Mouse (Mus musculus): Measurements from ENCODE around the gene Eomes.
A peak's percentile ranks its signal among the peaks of the same experiment; 100 is the strongest.

Eomes gene

GRCm38 (mm10) chr9:118488138-118488895, 10.3 kb downstream of the Eomes start:
- peak; percentile 67 for DNase-seq (ENCODE audit: low spot score)

DNA sequence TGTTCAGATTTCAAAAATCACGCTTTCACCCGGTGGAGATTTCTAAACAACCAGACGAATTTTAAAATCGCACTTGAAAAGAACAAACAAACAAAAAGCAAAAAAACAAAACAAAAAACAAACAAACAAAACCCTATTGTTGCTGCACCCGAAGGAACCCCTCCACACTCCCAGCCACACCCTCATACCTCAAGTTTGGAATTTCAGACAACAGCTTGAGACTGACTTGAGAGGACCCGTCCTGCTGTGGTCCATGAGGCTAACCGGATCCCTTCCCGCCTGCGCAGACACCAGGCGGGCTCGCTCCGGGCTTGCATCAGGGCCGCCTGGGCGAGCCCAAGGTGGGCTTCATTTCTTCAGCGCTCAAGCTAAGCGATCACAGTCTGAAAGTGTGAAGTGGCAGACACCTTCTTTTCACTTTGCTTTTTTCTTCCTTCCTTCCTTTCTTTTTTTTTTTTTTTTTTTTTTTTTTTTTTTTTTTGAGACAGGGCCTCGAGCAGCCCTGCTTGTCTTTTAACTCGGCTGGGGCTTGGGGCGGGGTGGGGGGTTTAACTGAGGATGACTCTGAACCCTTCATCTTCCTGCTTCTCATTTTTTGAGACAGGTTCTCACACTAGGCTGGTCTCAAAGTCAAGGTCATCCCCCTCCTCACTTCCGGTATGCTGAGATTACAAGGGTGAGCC, 11.0 kb downstream of the Eomes start:
- DNase-seq (ENCODE audit: low spot score): no peak

- DNase-seq (ENCODE audit: low spot score): peak; percentile 82
These were observed 11.6 kb downstream of the Eomes start for GRCm38 (mm10) chr9:118489579-118490019.

GRCm38 (mm10) chr9:118491195-118491594, 13.2 kb downstream of the Eomes start:
- DNase-seq (ENCODE audit: low spot score): no peak

DNA sequence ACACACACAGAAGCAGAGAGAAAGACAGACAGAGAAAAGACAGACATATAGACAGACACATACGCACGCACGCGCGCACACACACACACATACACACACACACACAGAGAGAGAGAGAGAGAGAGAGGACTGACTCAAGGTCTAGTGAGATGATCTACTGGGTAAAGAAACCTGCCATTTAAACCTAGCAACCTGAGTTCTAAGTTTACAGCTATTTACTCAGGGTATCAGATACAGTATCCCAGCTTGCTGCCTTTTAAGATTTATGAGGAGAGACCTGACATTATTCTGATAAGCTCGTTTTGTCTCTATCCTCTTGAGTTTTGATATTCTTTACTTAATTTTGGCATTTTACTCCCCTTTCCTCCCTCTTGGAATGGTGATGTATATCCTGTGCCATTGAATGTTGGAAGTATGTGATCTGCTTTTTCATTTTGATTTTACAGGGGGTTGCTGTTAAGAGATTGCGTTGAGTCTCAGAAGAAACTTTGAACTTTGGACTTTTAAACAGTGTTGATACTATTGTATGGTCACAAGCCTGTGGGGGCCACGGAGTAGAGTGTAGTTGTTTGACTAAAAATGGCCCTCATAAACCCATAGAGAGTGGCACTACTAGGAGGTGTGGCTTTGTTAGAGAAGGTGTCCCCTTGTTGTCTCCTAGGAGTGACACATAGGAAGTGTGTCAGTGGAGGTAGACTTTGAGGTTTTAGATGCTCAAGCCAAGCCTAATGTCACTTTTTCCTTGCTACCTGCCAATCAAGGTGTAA, 15.1 kb downstream of the Eomes start:
- DNase-seq (ENCODE audit: low spot score): no peak

GRCm38 (mm10) chr9:118494106-118494505, 16.1 kb downstream of the Eomes start:
- DNase-seq (ENCODE audit: low spot score): no peak

GRCm38 (mm10) chr9:118495933-118496332, 17.9 kb downstream of the Eomes start:
- no peak for DNase-seq (ENCODE audit: low spot score)

DNA sequence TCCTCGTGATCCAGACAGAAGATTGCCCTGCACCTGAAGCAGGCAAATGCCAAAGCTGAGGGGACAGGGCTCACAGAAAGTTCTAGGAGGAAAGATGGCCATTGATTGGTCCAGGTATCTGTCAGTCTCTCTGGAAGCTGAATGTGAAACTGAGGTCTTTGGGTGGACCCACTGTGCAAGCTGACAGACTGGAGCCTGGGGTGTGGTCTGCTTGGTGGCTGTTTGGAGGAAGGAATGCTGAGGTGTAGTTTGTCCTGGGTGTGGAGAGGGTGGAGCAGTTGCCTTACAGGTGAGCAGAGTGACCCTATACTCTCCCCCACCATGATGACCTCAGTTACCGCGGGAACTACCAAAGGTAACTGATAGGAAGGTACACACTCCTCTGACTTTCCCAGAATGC, 18.9 kb downstream of the Eomes start:
- no peak for DNase-seq (ENCODE audit: low spot score)

GRCm38 (mm10) chr9:118498061-118498460, 20.0 kb downstream of the Eomes start:
- DNase-seq (ENCODE audit: low spot score): no peak

DNA sequence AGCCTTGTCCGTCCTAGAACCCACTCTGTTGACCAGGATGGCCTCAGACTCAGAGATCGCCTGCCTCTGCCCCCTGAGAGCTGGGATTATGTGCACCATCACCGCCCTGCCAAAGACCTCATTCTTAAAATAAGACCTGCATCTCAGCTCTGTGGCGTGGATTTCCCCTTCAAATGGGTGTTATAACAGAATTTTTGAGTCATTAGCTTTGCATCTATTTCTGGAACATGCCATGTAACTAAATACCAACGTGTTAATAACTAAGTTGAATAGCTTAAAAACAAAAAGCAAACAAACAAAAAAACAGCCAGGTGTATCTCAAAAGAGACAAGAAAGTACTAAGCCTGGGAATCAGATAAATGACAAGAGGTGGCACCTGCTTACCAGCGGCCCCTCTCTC, 23.0 kb downstream of the Eomes start:
- DNase-seq (ENCODE audit: low spot score): no peak

- no peak for DNase-seq (ENCODE audit: low spot score)
These were observed 26.6 kb downstream of the Eomes start for GRCm38 (mm10) chr9:118504656-118505055.

DNA sequence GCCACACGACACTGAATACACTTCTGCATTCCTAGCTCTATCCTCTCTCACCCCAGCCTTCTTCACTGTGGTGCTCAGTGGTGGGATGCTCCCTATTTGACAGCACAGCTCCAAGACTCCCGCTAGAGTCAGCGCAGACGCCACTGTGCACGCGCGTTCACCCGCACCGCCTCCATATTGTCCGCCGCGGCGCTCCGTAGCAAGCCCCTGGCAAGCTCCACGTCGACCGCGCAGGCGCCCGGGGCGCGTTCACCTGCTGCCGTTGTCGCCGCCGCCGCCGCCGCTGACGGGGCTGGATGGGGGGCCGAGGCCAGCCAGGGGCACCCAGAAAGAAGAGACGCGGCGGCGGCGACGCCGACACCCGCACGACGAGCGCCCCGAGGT, 28.0 kb downstream of the Eomes start, which contains the start of gene Golga4:
Golga4 (plus strand) TSS at position 248 of the 384 bp plus-strand sequence.
- DNase-seq (ENCODE audit: low spot score): peak; percentile 93

DNA sequence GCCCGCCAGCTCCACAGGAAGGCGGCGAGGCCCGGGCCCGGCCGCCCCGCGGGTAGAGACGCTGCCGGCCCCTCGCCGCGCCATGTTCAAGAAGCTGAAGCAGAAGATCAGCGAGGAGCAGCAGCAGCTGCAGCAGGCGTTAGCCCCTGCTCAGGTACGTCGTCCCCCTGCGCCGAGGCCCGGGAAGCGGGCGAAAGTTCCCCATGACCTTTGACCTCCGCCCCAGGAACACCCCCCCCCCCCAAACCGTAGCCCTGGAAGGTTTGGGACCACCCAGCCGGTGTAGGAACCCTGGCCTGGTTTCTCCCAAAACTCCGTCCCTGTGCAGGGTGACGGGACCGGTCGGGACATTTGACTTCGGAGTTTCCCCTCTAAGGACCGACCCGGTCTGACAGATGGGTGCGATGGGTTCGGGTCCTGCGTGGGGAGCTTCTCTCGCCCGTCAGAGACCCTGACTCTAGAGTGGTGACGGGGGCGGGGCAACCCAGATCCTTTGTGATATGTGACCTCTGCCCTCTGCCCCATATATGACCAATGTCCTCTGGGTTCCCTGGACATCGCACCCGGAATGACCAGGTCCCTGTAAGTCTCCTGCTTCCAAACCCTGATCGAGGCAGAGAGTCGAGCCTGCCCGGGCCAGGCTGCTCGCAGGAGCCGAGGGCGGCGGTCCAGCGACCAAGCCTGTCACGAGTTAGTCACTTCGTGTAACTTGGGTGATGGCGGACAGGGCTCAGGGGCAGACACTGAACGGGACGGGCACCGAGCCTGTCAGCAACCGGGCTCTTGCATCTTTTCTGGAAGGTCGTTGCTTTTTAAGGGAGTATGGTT, 28.6 kb downstream of the Eomes start:
- DNase-seq (ENCODE audit: low spot score): peak; percentile 64

- DNase-seq (ENCODE audit: low spot score): no peak
These were observed 29.5 kb downstream of the Eomes start for GRCm38 (mm10) chr9:118507552-118507951.

GRCm38 (mm10) chr9:118508601-118509000, 30.6 kb downstream of the Eomes start:
- no peak for DNase-seq (ENCODE audit: low spot score)

DNA sequence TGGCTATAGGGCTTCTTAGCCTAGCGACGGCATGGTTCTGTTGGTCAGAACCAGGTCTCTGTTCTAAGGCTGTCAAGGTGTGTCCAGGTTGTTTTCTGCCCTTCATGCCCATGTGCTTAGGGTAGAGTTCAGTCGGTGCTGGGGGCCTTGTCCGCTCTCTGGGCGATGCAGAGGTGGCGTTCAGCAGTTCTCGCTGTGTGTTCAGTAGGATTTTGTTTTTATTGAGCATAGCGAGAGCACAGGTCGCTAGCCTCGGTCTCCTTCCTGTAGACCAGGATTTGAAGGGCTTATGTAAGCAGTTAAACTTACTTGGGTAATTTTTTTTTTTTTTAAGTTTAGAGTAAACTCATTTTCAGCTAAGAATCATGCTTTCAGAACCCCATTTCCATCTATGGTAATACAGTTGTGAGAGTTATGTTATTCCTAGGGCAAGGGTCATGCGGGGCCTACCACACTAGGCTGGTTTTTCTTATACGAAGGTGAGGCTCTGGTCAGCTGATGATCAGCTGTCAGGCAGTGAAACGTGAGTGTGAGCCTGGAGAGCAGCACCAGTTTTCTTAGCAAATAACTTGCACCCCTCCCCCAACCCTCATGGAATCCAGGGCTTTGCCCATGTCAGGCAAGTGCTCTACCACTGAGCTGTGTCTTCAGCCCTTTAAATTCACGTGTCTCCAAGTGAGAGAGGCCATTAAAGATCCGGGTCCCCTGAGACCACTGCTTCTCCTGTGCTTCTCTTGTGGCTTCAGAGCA, 33.1 kb downstream of the Eomes start:
- no peak for DNase-seq (ENCODE audit: low spot score)

DNA sequence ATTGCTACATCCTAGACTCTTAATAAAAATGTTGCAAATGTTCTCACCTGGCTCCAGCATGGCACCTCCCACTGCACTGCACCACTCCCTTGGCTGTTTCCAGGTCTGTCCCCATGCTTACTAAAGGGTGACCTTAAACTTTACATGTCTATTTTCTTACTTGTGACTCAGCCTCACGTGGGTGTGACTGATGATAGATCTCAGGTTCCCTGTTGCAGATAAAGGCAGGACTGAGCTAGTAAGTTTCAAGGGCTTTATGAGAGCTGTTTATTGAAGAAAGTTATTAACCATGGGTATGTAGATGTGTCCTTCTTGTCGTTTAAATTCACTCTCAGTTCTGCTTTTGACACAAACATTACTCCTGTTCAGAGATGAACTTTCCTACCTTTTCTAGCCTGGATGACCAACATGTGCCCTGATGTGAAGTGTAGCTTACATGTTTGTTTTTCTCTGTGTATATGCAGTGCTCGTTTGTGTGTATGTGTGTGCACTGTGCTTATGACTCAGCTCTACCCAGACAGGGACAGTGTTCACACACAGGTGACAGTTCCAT, 34.7 kb downstream of the Eomes start:
- DNase-seq (ENCODE audit: low spot score): no peak

DNA sequence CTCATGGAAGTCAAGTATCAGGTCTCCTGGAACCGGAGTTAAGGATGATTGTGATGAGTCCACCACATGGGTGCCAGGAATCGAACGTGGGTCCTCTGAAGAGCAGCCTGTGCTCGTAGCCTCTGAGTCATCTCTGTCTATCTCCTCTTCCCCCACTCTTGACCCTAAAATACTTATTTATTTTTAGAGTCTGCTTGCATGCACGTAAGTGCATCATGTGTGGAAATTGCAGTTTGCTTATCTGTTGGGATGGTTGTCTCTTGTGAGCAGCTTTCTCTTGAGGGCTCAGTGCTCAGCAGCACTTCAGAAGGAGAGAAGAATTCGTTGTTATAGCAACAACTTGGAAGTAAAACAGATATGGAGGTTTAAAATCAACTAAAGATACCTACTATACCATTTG, 37.5 kb downstream of the Eomes start:
- DNase-seq (ENCODE audit: low spot score): no peak

- DNase-seq (ENCODE audit: low spot score): no peak
These were observed 38.1 kb downstream of the Eomes start for GRCm38 (mm10) chr9:118516162-118516561.

DNA sequence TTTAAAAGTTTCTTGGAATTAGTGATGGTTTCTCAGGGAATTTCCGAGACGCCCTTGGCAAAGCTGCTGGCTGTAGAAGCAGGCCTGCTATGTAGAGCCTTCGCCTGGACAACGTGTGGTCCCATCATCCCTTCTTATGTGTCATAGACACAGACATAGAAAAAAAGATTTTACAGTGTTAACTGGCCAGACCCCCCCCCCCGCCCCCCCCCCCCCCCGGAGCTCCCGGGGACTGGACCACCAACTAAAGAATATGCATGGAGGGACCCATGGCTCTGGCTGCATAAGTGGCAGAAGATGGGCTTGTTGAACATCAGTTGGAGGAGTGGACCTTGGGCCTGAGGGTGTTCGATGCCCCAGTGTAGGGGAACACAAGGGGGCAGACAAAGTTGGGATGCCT, 39.6 kb downstream of the Eomes start:
- no peak for DNase-seq (ENCODE audit: low spot score)

DNA sequence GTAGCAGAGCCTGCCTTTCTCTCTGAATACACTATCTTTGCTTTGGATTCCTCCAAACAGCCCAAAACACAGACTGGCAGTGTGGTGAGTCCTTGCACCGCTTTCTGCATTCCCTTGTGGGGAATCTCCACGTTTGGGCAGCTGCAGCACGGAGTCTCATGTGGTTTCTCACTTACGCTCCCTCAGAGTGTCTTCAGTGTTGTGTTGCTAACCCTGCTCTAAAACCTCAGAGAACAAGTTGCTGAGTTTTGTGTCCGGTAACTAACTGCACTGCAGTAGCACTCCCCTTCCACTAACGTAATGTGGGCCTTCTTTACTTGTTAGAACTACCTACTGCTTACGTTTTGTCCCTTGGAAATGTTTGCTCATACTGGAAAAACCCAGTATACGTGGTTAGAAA, 41.1 kb downstream of the Eomes start:
- DNase-seq (ENCODE audit: low spot score): no peak
